Comparison of ENCODE assay signal across 8 mouse cellular contexts in the genomic region with DNA sequence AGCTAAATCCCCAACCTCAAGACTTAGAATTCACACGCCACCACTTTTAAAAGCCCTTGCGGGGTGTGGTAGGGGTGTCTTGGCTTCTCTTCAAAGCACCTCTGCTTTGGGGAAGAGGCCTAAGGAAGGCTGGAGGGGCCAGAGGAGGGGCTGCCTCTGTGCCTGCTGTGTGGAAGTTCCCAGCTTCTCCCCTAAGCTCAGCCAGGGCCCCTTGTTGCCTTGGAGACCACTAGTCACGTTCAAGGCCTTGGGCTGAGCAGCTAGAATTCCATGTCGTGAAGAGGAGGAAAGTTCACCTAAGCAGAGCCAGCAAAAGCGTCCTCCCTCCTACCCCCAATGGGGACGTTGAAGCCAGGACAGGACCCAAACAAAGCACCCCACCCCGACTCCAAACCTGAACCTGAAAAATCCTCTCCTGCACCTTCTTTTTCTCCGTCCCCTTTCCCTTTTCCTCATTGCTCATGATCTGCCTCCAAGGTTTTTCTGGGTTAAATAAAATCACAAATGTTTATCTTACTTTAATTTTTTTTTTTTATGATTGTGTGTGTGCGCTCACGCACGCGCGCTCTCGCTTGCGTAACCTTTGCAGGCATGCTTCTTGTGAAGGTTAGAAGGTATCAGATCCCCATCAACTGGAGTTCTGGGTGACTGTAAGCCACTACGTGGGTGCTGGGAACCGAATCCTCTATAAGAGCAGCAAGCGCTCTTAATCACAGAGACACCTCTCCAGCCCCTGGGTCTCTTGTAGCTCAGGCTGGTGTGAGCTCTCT. TPM values are rescaled to one million over a fixed set of nuclear protein-coding genes. Genes with fewer than 3 reads are reported as not detected.
DNase-seq lines count a peak whose midpoint lies in the region; ATAC-seq and TF ChIP-seq lines count a peak whose summit lies in the region.

No protein-coding gene starts in this region.

- 33% methylated on average over 18 of the region's 18 CpGs for WGBS in lung, embryonic 15.5 days
- WGBS in lung, adult 2 months = 65% methylated on average over 18 of the region's 18 CpGs
- 56% methylated on average over 18 of the region's 18 CpGs for WGBS in forebrain, embryonic 11.5 days
- 27% methylated on average over 18 of the region's 18 CpGs for WGBS in stomach, postnatal 0 days

- no peak overlapping the region for H3K4me3 ChIP-seq in lung, embryonic 15.5 days
- no peak overlapping the region for H3K4me3 ChIP-seq in lung, adult 2 months (replicated peaks; ENCODE audit: extremely low read depth, low read depth, low read length)
- no peak overlapping the region for H3K4me3 ChIP-seq in forebrain, embryonic 11.5 days (ENCODE audit: low read depth, low read length)
- no peak overlapping the region for H3K4me3 ChIP-seq in stomach, postnatal 0 days (ENCODE audit: low read depth, low read length)

- ATAC-seq in lung, embryonic 15.5 days (ENCODE audit: borderline replicate concordance, extremely low read depth, low FRiP score, low TSS enrichment) = peak; percentile 55
- ATAC-seq in forebrain, embryonic 11.5 days (replicated peaks; ENCODE audit: low FRiP score) = peak; percentile 78
- ATAC-seq in stomach, postnatal 0 days (ENCODE audit: low FRiP score, low TSS enrichment) = peak; percentile 65

- no peak for TF ChIP-seq EP300 in stomach, postnatal 0 days (optimal IDR thresholded peaks at IDR 0.05)

- no peak for TF ChIP-seq CTCF in lung, adult 2 months (IDR thresholded peaks at IDR 0.05; ENCODE audit: insufficient read depth, low read length)
- TF ChIP-seq CTCF in stomach, postnatal 0 days (IDR thresholded peaks at IDR 0.05; ENCODE audit: low read depth) = no peak

- DNase-seq in lung, adult 2 months = no peak
- DNase-seq in forebrain, embryonic 11.5 days (ENCODE audit: low spot score) = peak; percentile 87
- peak; percentile 64 for DNase-seq in liver
- DNase-seq in stomach, postnatal 0 days (ENCODE audit: low spot score) = peak; percentile 67
- DNase-seq in urinary bladder, postnatal 36 days (ENCODE audit: low spot score in 2 of 2) = no peak
- DNase-seq in adipocyte (ENCODE audit: low spot score) = no peak
- no peak for DNase-seq in frontal cortex, postnatal 36 days (ENCODE audit: low spot score in 2 of 2)

- peak overlapping the region; percentile 36 for H3K4me2 ChIP-seq in lung, embryonic 15.5 days
- H3K4me2 ChIP-seq in forebrain, embryonic 11.5 days (ENCODE audit: low read depth, low read length, severe bottlenecking) = peak overlapping the region; percentile 13; the same call in 1 of the 2 replicates
- peak overlapping the region; percentile 25; the same call in 1 of the 2 replicates for H3K4me2 ChIP-seq in stomach, postnatal 0 days (replicated peaks; ENCODE audit: low read depth)

- H3K9me3 ChIP-seq in lung, embryonic 15.5 days = no peaks in the 10 kb centered on the region
- H3K9me3 ChIP-seq in forebrain, embryonic 11.5 days (ENCODE audit: control insufficient read depth, low read length) = no peaks in the 10 kb centered on the region
- no peaks in the 10 kb centered on the region for H3K9me3 ChIP-seq in stomach, postnatal 0 days (ENCODE audit: control insufficient read depth, low read length)

- peak overlapping the region; percentile 92 for H3K27ac ChIP-seq in lung, embryonic 15.5 days
- H3K27ac ChIP-seq in forebrain, embryonic 11.5 days (ENCODE audit: low read depth, low read length) = peak overlapping the region; percentile 60
- H3K27ac ChIP-seq in stomach, postnatal 0 days (replicated peaks) = peak overlapping the region; percentile 83

- H3K4me1 ChIP-seq in lung, embryonic 15.5 days = peaks cover 62% of the 10 kb centered on the region
- H3K4me1 ChIP-seq in lung, adult 2 months (ENCODE audit: control insufficient read depth, insufficient read depth, low read length) = no peaks in the 10 kb centered on the region
- peaks cover 20% of the 10 kb centered on the region for H3K4me1 ChIP-seq in forebrain, embryonic 11.5 days (replicated peaks; ENCODE audit: control insufficient read depth, insufficient read depth, low read length)
- peaks cover 2% of the 10 kb centered on the region; the same call in 1 of the 2 replicates for H3K4me1 ChIP-seq in stomach, postnatal 0 days (replicated peaks; ENCODE audit: control insufficient read depth, insufficient read depth)

- no peaks in the 10 kb centered on the region for H3K27me3 ChIP-seq in lung, embryonic 15.5 days
- H3K27me3 ChIP-seq in forebrain, embryonic 11.5 days (ENCODE audit: control insufficient read depth, insufficient read depth, low read length) = no peaks in the 10 kb centered on the region
- no peaks in the 10 kb centered on the region for H3K27me3 ChIP-seq in stomach, postnatal 0 days (ENCODE audit: control insufficient read depth, insufficient read depth, low read length)

- peak overlapping the region; percentile 27; the same call in 1 of the 2 replicates for H3K9ac ChIP-seq in lung, embryonic 15.5 days
- H3K9ac ChIP-seq in forebrain, embryonic 11.5 days (ENCODE audit: low read length) = peak overlapping the region; percentile 28
- H3K9ac ChIP-seq in stomach, postnatal 0 days (ENCODE audit: low read length) = no peak overlapping the region

- no peak for TF ChIP-seq POLR2A in lung, adult 2 months (IDR thresholded peaks at IDR 0.05; ENCODE audit: borderline replicate concordance, extremely low read depth, low read depth, low read length)

- H3K36me3 ChIP-seq in lung, embryonic 15.5 days = peaks cover 9% of the 10 kb centered on the region; the same call in 1 of the 2 replicates
- no peaks in the 10 kb centered on the region for H3K36me3 ChIP-seq in forebrain, embryonic 11.5 days (ENCODE audit: control insufficient read depth, insufficient read depth, low read length)
- H3K36me3 ChIP-seq in stomach, postnatal 0 days (ENCODE audit: control insufficient read depth, insufficient read depth, low read length) = no peaks in the 10 kb centered on the region

RNA-seq across cellular contexts. Expression of a gene that starts 0.6 kb away (rescaled TPM):
- polyA plus RNA-seq in lung, embryonic 15.5 days (2015; fragmentation: Nextera tagmentation; extraction: Ambion mirVana) = 34.9 and 35.9 TPM in 2 replicates
- 4.1 and 5.2 TPM in 2 replicates for polyA plus RNA-seq in lung, adult 2 months (2012; rRNA removed)
- polyA plus RNA-seq in forebrain, embryonic 11.5 days (2014; fragmentation: Nextera tagmentation; extraction: Ambion mirVana) = 19.0 and 19.5 TPM in 2 replicates
- polyA plus RNA-seq in stomach, postnatal 0 days (2015; fragmentation: Nextera tagmentation; extraction: Ambion mirVana) = 4.7 and 6.7 TPM in 2 replicates

RNA-seq across cellular contexts. Expression of a gene that starts 9.0 kb away (rescaled TPM):
- 0.16 and 0.17 TPM in 2 replicates for polyA plus RNA-seq in lung, embryonic 15.5 days (2015; fragmentation: Nextera tagmentation; extraction: Ambion mirVana)
- polyA plus RNA-seq in lung, adult 2 months (2012; rRNA removed) = 0.03 and 0.04 TPM in 2 replicates
- polyA plus RNA-seq in forebrain, embryonic 11.5 days (2014; fragmentation: Nextera tagmentation; extraction: Ambion mirVana) = 1.4 and 1.8 TPM in 2 replicates
- 0.15 and 0.16 TPM in 2 replicates for polyA plus RNA-seq in stomach, postnatal 0 days (2015; fragmentation: Nextera tagmentation; extraction: Ambion mirVana)

RNA-seq across cellular contexts. Expression of a gene that starts 32.4 kb away (rescaled TPM):
- 0.11 and 0.36 TPM in 2 replicates for polyA plus RNA-seq in lung, embryonic 15.5 days (2015; fragmentation: Nextera tagmentation; extraction: Ambion mirVana)
- polyA plus RNA-seq in lung, adult 2 months (2012; rRNA removed) = not detected in 2 replicates
- 20.4 and 22.7 TPM in 2 replicates for polyA plus RNA-seq in forebrain, embryonic 11.5 days (2014; fragmentation: Nextera tagmentation; extraction: Ambion mirVana)
- 1.7 and 1.8 TPM in 2 replicates for polyA plus RNA-seq in stomach, postnatal 0 days (2015; fragmentation: Nextera tagmentation; extraction: Ambion mirVana)

RNA-seq across cellular contexts. Expression of a gene that starts 35.9 kb away (rescaled TPM):
- 107 and 110 TPM in 2 replicates for polyA plus RNA-seq in lung, embryonic 15.5 days (2015; fragmentation: Nextera tagmentation; extraction: Ambion mirVana)
- polyA plus RNA-seq in lung, adult 2 months (2012; rRNA removed) = 141 and 153 TPM in 2 replicates
- 123 and 132 TPM in 2 replicates for polyA plus RNA-seq in forebrain, embryonic 11.5 days (2014; fragmentation: Nextera tagmentation; extraction: Ambion mirVana)
- 51.6 and 57.5 TPM in 2 replicates for polyA plus RNA-seq in stomach, postnatal 0 days (2015; fragmentation: Nextera tagmentation; extraction: Ambion mirVana)

RNA-seq across cellular contexts. Expression of a gene that starts 47.4 kb away (rescaled TPM):
- 6.2 and 6.6 TPM in 2 replicates for polyA plus RNA-seq in lung, embryonic 15.5 days (2015; fragmentation: Nextera tagmentation; extraction: Ambion mirVana)
- 2.0 and 3.2 TPM in 2 replicates for polyA plus RNA-seq in lung, adult 2 months (2012; rRNA removed)
- polyA plus RNA-seq in forebrain, embryonic 11.5 days (2014; fragmentation: Nextera tagmentation; extraction: Ambion mirVana) = 12.3 and 13.0 TPM in 2 replicates
- polyA plus RNA-seq in stomach, postnatal 0 days (2015; fragmentation: Nextera tagmentation; extraction: Ambion mirVana) = 4.7 and 4.8 TPM in 2 replicates

Comparison
In these comparisons a context has a peak if more than half of its experiments do, and no peak if none do; other contexts are left out.
1. DNase-seq: peak in forebrain, embryonic 11.5 days (single experiment), liver (single experiment) and stomach, postnatal 0 days (single experiment); none in lung, adult 2 months (single experiment), urinary bladder, postnatal 36 days (0 of 2), adipocyte (single experiment) and frontal cortex, postnatal 36 days (0 of 2).
2. Peak in every context shown above with its lines, with median percentiles within 50 percentile points of each other: ATAC-seq, H3K27ac ChIP-seq and H3K4me2 ChIP-seq.